Mouse (Mus musculus): Measurements from ENCODE around the gene Tcp11l2. TPM values are rescaled to one million over a fixed set of nuclear protein-coding genes. Genes with fewer than 3 reads are reported as not detected.

Gene Tcp11l2
- polyA plus RNA-seq, 1 experiment from 2014 or later: 33.8 TPM

Other genes starting within 250 kb of the Tcp11l2 start
- 3.9 and 4.9 TPM in 2 replicates for gene Nuak1, start 136.0 kb upstream of the Tcp11l2 start, polyA plus RNA-seq (2014; fragmentation: Nextera tagmentation; extraction: Ambion mirVana)
- gene Ckap4, start 42.6 kb upstream of the Tcp11l2 start, polyA plus RNA-seq (2014; fragmentation: Nextera tagmentation; extraction: Ambion mirVana): 60.8 and 75.4 TPM in 2 replicates
- 18.5 and 19.4 TPM in 2 replicates for gene Polr3b, start 45.7 kb downstream of the Tcp11l2 start, polyA plus RNA-seq (2014; fragmentation: Nextera tagmentation; extraction: Ambion mirVana)
- 23.2 and 24.5 TPM in 2 replicates for gene Rfx4, start 179.4 kb downstream of the Tcp11l2 start, polyA plus RNA-seq (2014; fragmentation: Nextera tagmentation; extraction: Ambion mirVana)

All from neural tube, embryonic 14.5 days (tissue).